Mouse (Mus musculus) left cerebral cortex, adult 9 months (tissue): ENCODE measurements around the gene Neu1.
"Not testable (repeated sequence)": the region's sequence is repeated elsewhere in the genome, so short reads cannot be mapped to it uniquely, and the experiment has no call there.

ENCODE experiments used
- DNase-seq, 2 experiments: peaks; one replicate each; pipeline ENCODE4 v3.0.0; 2022; ENCODE audit warnings: low spot score in 2 of 2

The Neu1 gene

DNA sequence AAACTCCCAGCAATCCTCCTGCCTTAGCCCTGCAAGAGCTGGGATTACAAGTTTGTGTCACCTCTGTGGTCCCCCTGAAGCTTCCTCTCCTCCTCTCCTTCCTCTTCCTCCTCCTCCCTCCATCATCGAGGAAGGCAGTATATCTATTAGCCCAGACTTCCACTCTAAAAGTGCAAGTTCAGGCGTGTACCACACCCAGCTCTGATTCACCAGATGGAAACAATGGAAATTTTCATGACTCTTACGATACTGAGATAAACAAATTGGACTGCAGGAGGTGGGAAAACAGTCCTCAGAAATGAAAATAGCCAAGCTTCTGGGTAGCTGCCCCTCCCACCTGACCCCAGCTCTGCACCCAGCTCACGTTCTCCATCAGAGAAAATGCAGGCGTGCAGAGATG, 34.6 kb downstream of the Neu1 start:
- DNase-seq, result no peak

DNA sequence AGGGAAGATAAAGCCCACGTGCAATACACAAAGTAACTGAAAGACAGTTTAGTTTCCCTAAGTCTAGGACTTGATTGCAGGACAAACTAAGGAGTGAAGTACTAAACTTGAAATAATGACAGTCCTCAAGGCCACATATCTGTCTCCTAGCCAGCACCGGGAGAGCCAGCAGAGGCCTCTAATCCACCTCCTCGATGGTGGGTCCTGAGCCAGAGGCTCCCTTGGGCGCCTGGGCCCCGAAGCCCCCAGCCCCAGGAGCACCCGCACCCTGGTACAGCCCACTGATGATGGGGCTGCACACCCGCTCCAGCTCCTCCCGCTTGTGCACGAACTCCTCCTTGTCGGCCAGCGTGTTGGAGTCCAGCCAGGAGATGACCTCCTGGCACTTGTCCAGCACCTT, 38.8 kb downstream of the Neu1 start, which contains the start of gene Gm20481:
Gene Gm20481 (plus strand): TSS at position 91 of the 400 bp plus-strand sequence.
- not testable (repeated sequence) for DNase-seq

DNA sequence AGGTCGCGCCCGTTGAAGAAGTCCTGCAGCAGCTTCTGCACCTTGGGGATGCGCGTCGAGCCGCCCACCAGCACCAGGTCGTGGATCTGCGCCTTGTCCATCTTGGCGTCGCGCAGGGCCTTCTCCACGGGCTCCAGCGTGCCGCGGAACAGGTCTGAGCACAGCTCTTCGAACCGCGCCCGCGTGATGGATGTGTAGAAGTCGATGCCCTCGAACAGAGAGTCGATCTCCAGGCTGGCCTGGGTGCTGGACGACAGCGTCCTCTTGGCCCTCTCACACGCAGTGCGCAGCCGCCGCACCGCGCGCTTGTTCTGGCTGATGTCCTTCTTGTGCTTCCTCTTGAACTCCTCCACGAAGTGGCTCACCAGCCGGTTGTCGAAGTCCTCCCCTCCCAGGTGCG, 39.8 kb downstream of the Neu1 start:
- not testable (repeated sequence) for DNase-seq

DNA sequence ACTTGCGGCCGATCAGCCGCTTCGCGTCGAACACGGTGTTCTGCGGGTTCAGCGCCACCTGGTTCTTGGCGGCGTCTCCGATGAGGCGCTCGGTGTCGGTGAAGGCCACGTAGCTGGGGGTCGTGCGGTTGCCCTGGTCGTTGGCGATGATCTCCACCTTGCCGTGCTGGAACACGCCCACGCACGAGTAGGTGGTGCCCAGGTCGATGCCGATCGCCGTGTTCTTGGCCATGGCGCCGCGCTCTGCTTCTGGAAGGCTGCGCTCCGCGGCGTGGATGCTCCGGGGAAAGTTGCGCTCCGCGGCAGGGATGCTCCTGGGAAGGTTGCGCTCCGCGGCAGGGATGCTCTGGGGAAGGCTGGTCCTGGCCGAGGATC, 40.6 kb downstream of the Neu1 start:
- not testable (repeated sequence) for DNase-seq

DNA sequence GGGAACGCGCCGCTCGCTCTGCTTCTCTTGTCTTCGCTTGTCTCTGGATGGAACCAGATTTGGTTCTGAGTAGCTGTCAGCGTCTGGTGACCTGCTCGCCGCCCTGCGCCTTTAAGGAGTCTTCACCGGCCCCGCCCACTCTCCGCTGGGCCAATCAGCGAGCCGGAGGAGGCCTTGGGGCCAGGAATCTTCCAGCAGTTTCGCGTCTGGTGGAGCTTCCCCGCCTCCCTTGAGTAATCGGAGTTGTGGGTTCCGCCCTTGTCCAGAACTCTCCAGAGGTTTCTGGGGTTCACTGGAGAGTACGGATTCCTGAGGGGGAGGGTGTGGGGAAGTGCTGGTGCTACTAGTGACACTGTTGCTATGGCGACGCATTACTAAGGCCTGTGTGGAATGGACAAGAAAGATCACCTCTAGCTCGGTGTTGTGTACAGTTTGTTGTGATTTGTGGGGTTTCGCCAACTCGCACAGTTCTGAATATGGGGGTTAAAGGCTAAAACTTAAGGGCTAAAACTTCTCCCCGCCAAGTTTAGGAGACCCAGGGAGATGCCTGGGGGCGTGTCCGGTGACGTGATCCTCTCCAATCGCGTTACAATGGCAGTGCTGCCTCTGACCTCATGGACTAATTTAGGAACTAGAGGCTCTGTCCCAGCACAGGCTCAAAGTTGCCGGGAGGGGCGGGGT, 41.2 kb downstream of the Neu1 start, which contains the start of the genes Hspa1a and Hspa1l:
Gene Hspa1a (minus strand): TSS at position 88 of the 681 bp plus-strand sequence.
Gene Hspa1l (plus strand): TSS at position 635 of the 681 bp plus-strand sequence.
- peak; percentile 74 to 86 for DNase-seq

DNA sequence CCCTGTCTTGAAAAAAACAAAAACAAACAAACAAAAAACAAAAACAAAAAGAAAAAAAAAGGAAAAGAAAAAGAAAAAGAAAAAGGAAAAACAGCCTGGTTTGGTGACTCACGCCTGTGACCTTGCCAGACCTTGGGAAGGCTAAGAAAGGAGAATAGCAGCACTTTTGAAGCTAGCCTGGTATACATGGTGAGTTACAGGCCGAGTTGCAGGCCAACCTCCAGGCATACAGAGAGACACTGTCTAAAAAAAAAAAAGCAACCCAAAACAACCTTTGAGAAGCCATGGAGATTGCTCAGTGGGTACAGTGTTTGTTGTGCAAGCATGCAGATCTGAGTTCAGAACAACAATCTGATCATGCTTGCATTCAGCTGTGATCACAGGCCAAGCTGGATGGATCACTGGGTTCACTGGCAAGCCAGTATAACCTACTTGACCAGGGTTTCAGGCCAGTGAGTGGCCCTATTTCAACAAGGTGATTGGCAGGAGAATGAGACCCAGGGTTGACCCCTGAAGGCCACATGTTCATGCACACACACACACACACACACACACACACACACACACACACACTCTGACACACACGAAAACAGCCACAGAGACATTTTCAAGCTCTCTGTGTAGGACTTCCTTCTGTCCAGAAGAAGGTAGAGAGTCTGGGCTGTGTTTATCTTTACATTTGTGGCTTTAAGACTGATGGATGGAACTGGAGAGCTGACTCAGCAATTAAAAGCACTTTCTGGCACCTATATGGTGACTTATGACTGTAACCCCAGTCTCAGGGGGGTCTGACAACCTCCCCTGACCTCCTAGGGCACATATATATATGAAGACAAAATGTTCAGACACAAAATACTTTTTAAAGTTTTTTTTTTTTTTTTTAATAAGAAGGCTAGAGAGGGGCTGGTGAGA, 44.8 kb downstream of the Neu1 start:
- no peak for DNase-seq

DNA sequence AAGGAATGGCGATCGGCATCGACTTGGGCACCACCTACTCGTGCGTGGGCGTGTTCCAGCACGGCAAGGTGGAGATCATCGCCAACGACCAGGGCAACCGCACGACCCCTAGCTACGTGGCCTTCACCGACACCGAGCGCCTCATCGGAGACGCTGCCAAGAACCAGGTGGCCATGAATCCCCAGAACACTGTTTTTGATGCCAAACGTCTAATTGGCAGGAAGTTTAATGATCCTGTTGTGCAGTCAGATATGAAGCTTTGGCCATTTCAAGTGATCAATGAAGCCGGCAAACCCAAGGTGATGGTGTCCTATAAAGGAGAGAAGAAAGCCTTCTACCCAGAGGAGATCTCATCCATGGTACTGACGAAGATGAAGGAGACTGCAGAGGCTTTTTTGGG, 45.9 kb downstream of the Neu1 start:
- no peak for DNase-seq

DNA sequence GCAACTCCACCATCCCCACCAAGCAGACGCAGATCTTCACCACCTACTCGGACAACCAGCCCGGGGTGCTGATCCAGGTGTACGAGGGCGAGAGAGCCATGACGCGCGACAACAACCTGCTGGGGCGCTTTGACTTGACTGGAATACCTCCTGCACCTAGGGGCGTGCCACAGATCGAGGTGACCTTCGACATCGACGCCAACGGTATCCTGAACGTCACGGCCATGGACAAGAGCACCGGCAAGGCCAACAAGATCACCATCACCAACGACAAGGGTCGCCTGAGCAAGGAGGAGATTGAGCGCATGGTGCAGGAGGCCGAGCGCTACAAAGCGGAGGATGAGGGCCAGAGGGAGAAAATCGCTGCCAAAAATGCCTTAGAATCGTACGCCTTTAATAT, 47.2 kb downstream of the Neu1 start:
- DNase-seq, result no peak

DNA sequence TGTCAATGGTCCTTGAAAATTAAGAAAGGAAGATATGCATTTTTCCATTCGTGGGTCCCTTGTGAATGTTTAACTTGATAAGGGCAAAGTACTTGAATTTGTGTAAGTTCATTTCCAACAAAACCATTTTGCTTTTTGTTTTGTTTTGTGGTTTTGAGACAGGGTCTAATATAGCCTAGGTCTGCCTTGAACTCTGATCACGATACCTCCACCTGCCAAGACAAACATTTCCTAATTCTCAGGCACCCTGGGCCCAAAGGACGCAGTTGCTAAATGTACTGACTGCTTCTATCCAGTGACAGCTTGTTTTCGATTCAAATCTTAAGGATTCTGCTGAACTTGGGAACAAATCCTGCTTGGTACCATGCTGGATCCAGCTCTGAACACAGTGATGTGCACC, 48.6 kb downstream of the Neu1 start:
- no peak for DNase-seq

DNA sequence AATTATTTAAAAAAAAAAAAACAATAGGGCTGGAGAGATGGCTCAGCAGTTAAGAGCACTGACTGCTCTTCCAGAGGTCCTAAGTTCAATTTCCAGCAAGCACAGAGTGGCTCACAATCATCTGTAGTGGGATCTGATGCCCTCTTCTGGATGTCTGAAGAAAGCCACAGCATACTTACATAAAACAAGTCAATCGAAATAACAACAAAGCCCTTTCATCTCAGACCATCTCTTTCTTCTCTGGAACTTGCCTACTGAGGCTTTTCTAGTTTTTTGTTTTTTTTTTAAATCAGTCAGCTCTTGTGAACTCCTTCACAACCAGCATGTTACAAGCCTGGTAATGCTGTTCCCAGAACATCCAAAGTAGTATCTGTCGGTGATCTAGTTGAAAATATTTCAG, 49.6 kb downstream of the Neu1 start:
- peak in 1 of 2 experiments; percentile 42 for DNase-seq

DNA sequence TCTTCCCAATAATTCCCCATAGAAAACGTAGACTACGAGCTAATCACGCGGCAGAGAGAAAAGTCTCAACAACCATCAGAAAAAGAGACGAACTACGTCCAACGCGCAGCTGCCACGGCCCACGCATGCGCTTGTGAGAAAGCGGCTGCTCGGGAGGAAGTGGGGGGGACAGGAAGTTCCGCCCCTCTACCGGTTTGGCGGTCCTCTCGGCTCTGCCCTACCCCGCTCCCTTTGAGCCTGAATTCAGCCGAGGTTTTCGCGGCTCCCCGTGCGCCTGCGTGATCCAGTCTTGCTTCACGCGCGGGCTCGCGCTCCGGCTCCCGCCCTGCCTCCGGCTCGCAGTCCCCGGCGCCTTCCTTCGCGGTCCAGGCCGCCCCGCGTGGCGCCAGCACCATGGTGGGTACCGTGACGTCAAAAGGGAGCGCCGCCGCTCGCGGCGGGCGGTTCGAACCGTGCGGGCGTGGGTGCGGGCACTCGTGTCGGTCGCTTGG, 50.7 kb downstream of the Neu1 start, which contains the start of gene Lsm2:
Gene Lsm2 (plus strand): TSS at position 173 of the 491 bp plus-strand sequence.
- peak; percentile 79 to 91 for DNase-seq

DNA sequence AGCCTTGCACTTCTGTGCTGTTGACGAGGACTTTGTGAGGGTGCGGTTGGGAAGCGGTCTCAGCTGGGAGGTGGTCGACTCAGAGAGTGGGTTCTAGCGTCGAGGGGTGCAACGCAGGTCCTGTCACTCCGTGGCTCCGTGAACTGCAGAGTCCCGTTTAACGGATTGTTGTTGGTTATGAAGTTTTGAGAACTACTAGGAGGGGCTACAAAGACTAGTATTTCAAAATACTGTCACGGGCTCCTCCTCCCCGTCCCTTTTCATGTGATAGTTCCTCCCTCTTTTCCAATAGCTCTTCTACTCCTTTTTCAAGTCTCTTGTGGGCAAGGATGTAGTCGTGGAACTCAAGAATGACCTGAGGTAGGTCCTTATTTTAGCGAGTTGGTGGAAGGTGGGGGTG, 51.3 kb downstream of the Neu1 start:
- DNase-seq, result no peak

DNA sequence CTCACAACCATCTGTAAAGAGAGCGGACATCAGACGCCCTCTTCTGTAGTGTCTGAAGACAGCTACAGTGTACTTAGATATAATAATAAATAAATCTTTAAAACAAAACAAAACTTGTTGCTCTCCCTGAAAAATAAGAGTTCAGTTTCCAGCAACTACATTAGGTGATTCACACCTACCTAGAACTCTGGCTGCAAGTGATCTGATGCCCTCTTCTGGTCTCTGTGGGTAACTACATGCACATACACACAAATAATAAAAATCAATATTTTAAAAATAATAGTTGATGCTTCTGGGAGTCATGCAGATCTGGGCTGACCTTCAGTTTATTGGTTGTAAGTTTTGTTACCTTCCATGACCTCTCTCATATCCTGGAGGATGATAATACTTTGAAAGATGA, 53.2 kb downstream of the Neu1 start:
- no peak for DNase-seq
